Mouse (Mus musculus) liver, postnatal 0 days (tissue): Measurements from ENCODE around the gene Traf4. TPM values are rescaled to one million over a fixed set of nuclear protein-coding genes. Genes with fewer than 3 reads are reported as not detected.

Experiments used
- ATAC-seq: fragments of 200-750 bp; cut with Nextera tagmentation; 2 replicates; pipeline ENCODE4 v1.8.0; 2017; ENCODE audit warnings: mild to moderate bottlenecking, moderate library complexity
- DNase-seq: peaks from one replicate; pipeline ENCODE4 v3.0.0-alpha.2; 2016
- H3K27ac ChIP-seq: fragments of 300-500 bp; sonication (generic); 2 replicates; pipeline ENCODE4 v1.5.1; 2014; ENCODE audit warnings: antibody characterized with exemption, moderate library complexity, mild to moderate bottlenecking, low read depth
- H3K27me3 ChIP-seq: fragments of 300-500 bp; sonication (generic); 2 replicates; pipeline ENCODE4 v1.6.1; 2014; ENCODE audit warnings: low read length, control low read depth, mixed read lengths; ENCODE audit not compliant: insufficient read depth
- H3K36me3 ChIP-seq: fragments of 300-500 bp; sonication (generic); replicated peaks from 2 replicates; pipeline ENCODE4 v1.6.1; 2014; ENCODE audit warnings: mild to moderate bottlenecking, control low read depth, low read length, moderate library complexity, mixed read lengths; ENCODE audit not compliant: insufficient read depth
- H3K4me1 ChIP-seq: fragments of 300-500 bp; sonication (generic); 2 replicates; pipeline ENCODE4 v1.6.1; 2014; ENCODE audit warnings: antibody characterized with exemption, mild to moderate bottlenecking, control low read depth; ENCODE audit not compliant: insufficient read depth
- H3K4me2 ChIP-seq: fragments of 300-500 bp; sonication (generic); 2 replicates; pipeline ENCODE4 v1.6.1; 2014; ENCODE audit warnings: low read depth, mild to moderate bottlenecking, low read length, moderate library complexity, mixed read lengths
- H3K4me3 ChIP-seq: fragments of 300-500 bp; sonication (generic); 2 replicates; pipeline ENCODE4 v1.5.1; 2014; ENCODE audit warnings: low read depth, low read length
- H3K9ac ChIP-seq: fragments of 300-500 bp; sonication (generic); replicated peaks from 2 replicates; pipeline ENCODE4 v1.6.1; 2014; ENCODE audit warnings: mild to moderate bottlenecking, moderate library complexity
- H3K9me3 ChIP-seq: fragments of 300-500 bp; sonication (generic); 2 replicates; pipeline ENCODE4 v1.6.1; 2016; ENCODE audit warnings: mild to moderate bottlenecking, control low read depth, low read length, mixed read lengths
- CTCF ChIP-seq: sonication (generic); IDR thresholded peaks from 2 replicates; pipeline ENCODE4 v1.5.1; 2016; ENCODE audit warnings: antibody characterized with exemption, low read depth
- EP300 ChIP-seq: IDR thresholded peaks from 2 replicates; pipeline ENCODE4 v1.6.1; 2016; ENCODE audit warnings: antibody characterized with exemption, low read depth, mild to moderate bottlenecking
- WGBS: fragments of 180-500 bp; shearing (Covaris S2); extraction: QIAGEN DNeasy Blood & Tissue Kit; methylation state at CpG from one replicate; pipeline ENCODE4 v1.1.7; 2014; ENCODE audit not compliant: insufficient replicate concordance; 5-methylcytosine and 5-hydroxymethylcytosine counted together
- polyA plus RNA-seq: library from polyadenylated mRNA; unstranded; fragments of >200 nt; fragmentation: Nextera tagmentation; extraction: Ambion mirVana; gene quantifications from 2 replicates; pipeline ENCODE4 v1.2.1, GENCODE M21; 2015

Gene Traf4
- polyA plus RNA-seq, 1 experiment from 2014 or later: 15.3 TPM

DNA sequence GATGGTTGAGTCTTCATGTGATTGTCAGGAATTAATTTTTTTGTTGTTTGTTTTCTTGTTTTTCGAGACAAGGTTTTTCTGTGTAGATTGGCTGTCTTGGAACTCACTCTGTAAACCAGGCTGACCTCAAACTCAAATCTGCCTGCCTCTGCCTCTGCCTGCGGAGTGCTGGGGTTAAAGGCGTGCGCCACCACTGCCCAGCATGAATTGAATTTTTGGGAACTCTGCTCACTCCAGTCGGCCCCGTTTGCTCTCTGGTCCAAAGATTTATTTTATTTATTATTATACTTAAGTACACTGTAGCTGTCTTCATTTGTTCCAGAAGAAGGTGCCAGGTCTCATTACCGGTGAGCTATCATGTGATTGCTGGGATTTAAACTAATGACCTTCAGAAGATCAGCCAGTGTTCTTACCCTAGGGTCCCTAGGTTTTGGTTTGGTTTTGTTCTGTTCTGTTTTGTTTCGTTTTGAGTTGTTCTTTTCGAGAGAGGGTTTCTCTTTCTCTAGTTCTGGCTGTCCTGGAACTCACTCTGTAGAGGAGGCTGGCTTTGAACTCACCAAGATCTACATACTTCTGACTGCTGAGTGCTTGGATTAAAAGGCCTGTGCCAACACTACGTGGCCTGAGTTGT lies 18.6 kb upstream of the Traf4 start:
- ATAC-seq: peak; percentile 22; the same call in 1 of the 2 replicates

GRCm38 (mm10) chr11:78182961-78183844 lies 17.8 kb upstream of the Traf4 start, which contains the start of gene Rpl23a:
Rpl23a (minus strand) TSS chr11:78183584.
- 1% methylated on average over 38 of the region's 38 CpGs for WGBS
- ATAC-seq: peak; percentile 82
- Histone ChIP-seq H3K27ac (peak within 1 kb of the TSS; percentile 90), H3K4me3 (peak within 1 kb of the TSS; percentile 94), H3K9me3 (no peaks in the 10 kb centered on the region), H3K36me3 (peaks cover 29% of the 10 kb centered on the region), H3K9ac (peak within 1 kb of the TSS; percentile 93), H3K27me3 (peaks cover 9% of the 10 kb centered on the region), H3K4me1 (peaks cover 31% of the 10 kb centered on the region), H3K4me2 (peak within 1 kb of the TSS; percentile 90)
- TF ChIP-seq CTCF (peak; percentile 42; the same call in 1 of the 2 replicates), EP300 (peak; percentile 75)
- DNase-seq: peak; percentile 82

More for the DNA sequence above, 18.6 kb upstream of the Traf4 start:
- H3K4me1 ChIP-seq: peaks cover 32% of the 10 kb centered on the region
- peak overlapping the region; percentile 17; the same call in 1 of the 2 replicates for H3K27ac ChIP-seq
- H3K9ac ChIP-seq: no peak overlapping the region; the same call in 1 of the 2 replicates
- no peak for TF ChIP-seq CTCF
- TF ChIP-seq EP300: no peak
- peaks cover 17% of the 10 kb centered on the region for H3K27me3 ChIP-seq
- H3K36me3 ChIP-seq: peaks cover 29% of the 10 kb centered on the region
- H3K4me3 ChIP-seq: peak overlapping the region; percentile 94
- 39% methylated on average over 10 of the region's 10 CpGs for WGBS
- H3K9me3 ChIP-seq: no peaks in the 10 kb centered on the region
- peak overlapping the region; percentile 90 for H3K4me2 ChIP-seq
- no peak for DNase-seq

GRCm38 (mm10) chr11:78182450-78182849 lies 17.1 kb upstream of the Traf4 start:
- H3K4me1 ChIP-seq: peaks cover 31% of the 10 kb centered on the region
- H3K9me3 ChIP-seq: no peaks in the 10 kb centered on the region
- ATAC-seq (no peak), DNase-seq (no peak)
- H3K27me3 ChIP-seq: 0 out of 2 replicates have a peak, but pooled peaks cover 3% of the 10 kb centered on the region
- H3K36me3 ChIP-seq: peaks cover 29% of the 10 kb centered on the region
- 3% methylated on average over 7 of the region's 7 CpGs for WGBS
- TF ChIP-seq EP300: no peak
- TF ChIP-seq CTCF: no peak
- peak overlapping the region; percentile 90 for H3K27ac ChIP-seq
- peak overlapping the region; percentile 94 for H3K4me3 ChIP-seq
- H3K9ac ChIP-seq: peak overlapping the region; percentile 93
- H3K4me2 ChIP-seq: peak overlapping the region; percentile 90

GRCm38 (mm10) chr11:78181830-78182357 lies 16.5 kb upstream of the Traf4 start:
- no peak for TF ChIP-seq CTCF
- TF ChIP-seq EP300: no peak
- Histone ChIP-seq H3K4me3 (peak overlapping the region; percentile 94), H3K27ac (no peak overlapping the region; the same call in 1 of the 2 replicates)

GRCm38 (mm10) chr11:78180081-78180761 lies 14.8 kb upstream of the Traf4 start:
- Histone ChIP-seq H3K9ac (peak overlapping the region; percentile 84), H3K36me3 (peaks cover 29% of the 10 kb centered on the region), H3K4me2 (peak overlapping the region; percentile 96), H3K9me3 (no peaks in the 10 kb centered on the region), H3K4me3 (peak overlapping the region; percentile 81; the same call in 1 of the 2 replicates), H3K27me3 (no peaks in the 10 kb centered on the region), H3K4me1 (peaks cover 38% of the 10 kb centered on the region), H3K27ac (peak overlapping the region; percentile 7; the same call in 1 of the 2 replicates)
- TF ChIP-seq EP300 (no peak), CTCF (no peak)
- 52% methylated on average over 6 of the region's 6 CpGs for WGBS
- no peak for DNase-seq
- no peak for ATAC-seq

More at GRCm38 (mm10) chr11:78181830-78182357, 16.5 kb upstream of the Traf4 start:
- DNase-seq: no peak
- 34% methylated on average over 2 of the region's 2 CpGs for WGBS
- H3K4me2 ChIP-seq: peak overlapping the region; percentile 90
- H3K9me3 ChIP-seq: no peaks in the 10 kb centered on the region
- peak overlapping the region; percentile 93 for H3K9ac ChIP-seq
- H3K36me3 ChIP-seq: peaks cover 29% of the 10 kb centered on the region
- ATAC-seq: no peak
- H3K4me1 ChIP-seq: peaks cover 31% of the 10 kb centered on the region
- H3K27me3 ChIP-seq: no peaks in the 10 kb centered on the region
